Comparison of ENCODE assay signal across 11 mouse cellular contexts in genomic region chr5:93027120-93027675, GRCm38 (mm10). TPM values are rescaled to one million over a fixed set of nuclear protein-coding genes. Genes with fewer than 3 reads are reported as not detected.
A peak's percentile ranks its signal among the peaks of the same experiment; 100 is the strongest.
DNase-seq lines count a peak whose midpoint lies in the region; ATAC-seq and TF ChIP-seq lines count a peak whose summit lies in the region.
"Had no signal": no experiment of that assay in that cellular context is flagged by ENCODE, and none has a peak within 500 bp of the region (broad histone marks: within the 10 kb centered on the region; RNA-seq: fewer than 3 reads in every experiment).

No protein-coding gene starts in this region.

- WGBS in heart, embryonic 11.5 days (ENCODE audit: insufficient replicate concordance), result 37% methylated on average over 9 of the region's 9 CpGs

- 0 out of 2 replicates have a peak overlapping the region, but pooled peaks have one; percentile 18 for H3K9ac ChIP-seq in heart, embryonic 11.5 days (ENCODE audit: low read depth, low read length)
- H3K9ac ChIP-seq: hindbrain, embryonic 15.5 days; liver, embryonic 14.5 days; neural tube, embryonic 13.5 days had no signal

- no peak for TF ChIP-seq CTCF in gastrocnemius, adult 2 months (IDR thresholded peaks at IDR 0.05)
- no peak for TF ChIP-seq CTCF in E14TG2a.4 (conservative IDR thresholded peaks at IDR 0.05; ENCODE audit: low read length)

- H3K27me3 ChIP-seq in E14TG2a.4 (ENCODE audit: insufficient read depth, low read length), result no peaks in the 10 kb centered on the region
- H3K27me3 ChIP-seq in heart, embryonic 11.5 days (ENCODE audit: control insufficient read depth, insufficient read depth, low read length), result no peaks in the 10 kb centered on the region
- H3K27me3 ChIP-seq: hindbrain, embryonic 15.5 days; neural tube, embryonic 13.5 days had no signal

- peaks cover 39% of the 10 kb centered on the region for H3K4me1 ChIP-seq in E14TG2a.4 (replicated peaks; ENCODE audit: low read depth, low read length)
- H3K4me1 ChIP-seq in heart, embryonic 11.5 days (ENCODE audit: control insufficient read depth, insufficient read depth, low read length), result peaks cover 19% of the 10 kb centered on the region
- H3K4me1 ChIP-seq: hindbrain, embryonic 15.5 days had no signal

- H3K9me3 ChIP-seq in E14TG2a.4 (ENCODE audit: low read length), result no peaks in the 10 kb centered on the region
- no peaks in the 10 kb centered on the region for H3K9me3 ChIP-seq in heart, embryonic 11.5 days (replicated peaks; ENCODE audit: control insufficient read depth, low read length)
- H3K9me3 ChIP-seq: hindbrain, embryonic 15.5 days; neural tube, embryonic 13.5 days had no signal

- H3K36me3 ChIP-seq in E14TG2a.4 (ENCODE audit: insufficient read depth, low read length), result no peaks in the 10 kb centered on the region
- no peaks in the 10 kb centered on the region for H3K36me3 ChIP-seq in heart, embryonic 11.5 days (ENCODE audit: control insufficient read depth, insufficient read depth, low read length)
- H3K36me3 ChIP-seq: hindbrain, embryonic 15.5 days; neural tube, embryonic 13.5 days had no signal

- peak overlapping the region; percentile 44 for H3K27ac ChIP-seq in gastrocnemius, adult 2 months
- peak overlapping the region; percentile 65; the same call in 1 of the 2 replicates for H3K27ac ChIP-seq in heart, embryonic 11.5 days (ENCODE audit: low read depth, low read length)
- H3K27ac ChIP-seq: hindbrain, embryonic 15.5 days; liver, embryonic 14.5 days; neural tube, embryonic 13.5 days had no signal

- ATAC-seq in heart, embryonic 11.5 days (replicated peaks; ENCODE audit: insufficient number of reproducible peaks, low FRiP score, low TSS enrichment), result no peak

- H3K4me2 ChIP-seq in heart, embryonic 11.5 days, result peak overlapping the region; percentile 17; the same call in 1 of the 2 replicates
- H3K4me2 ChIP-seq: hindbrain, embryonic 15.5 days; neural tube, embryonic 13.5 days had no signal

- intact Hi-C loops in gastrocnemius, adult 2 months (cut with DNase I), result no loop called here

- peak overlapping the region; percentile 45 for H3K4me3 ChIP-seq in gastrocnemius, adult 2 months
- peak overlapping the region; percentile 23; the same call in 1 of the 2 replicates for H3K4me3 ChIP-seq in E14TG2a.4 (replicated peaks; ENCODE audit: low read length)
- no peak overlapping the region for H3K4me3 ChIP-seq in heart, embryonic 11.5 days (ENCODE audit: low read depth, low read length)
- H3K4me3 ChIP-seq: hindbrain, embryonic 15.5 days; neural tube, embryonic 13.5 days had no signal

- peak; percentile 42 for DNase-seq in gastrocnemius, adult 2 months
- no peak for DNase-seq in gastrocnemius, adult 18-20 months (ENCODE audit: low spot score)
- DNase-seq in kidney, postnatal 36 days, result peak; percentile 28 to 45
- no peak for DNase-seq in frontal cortex, adult 2 months (ENCODE audit: extremely low spot score in 1 of 2, low spot score in 1 of 2)
- no peak for DNase-seq in cerebellum, adult 9-10 months
- DNase-seq in natural killer cell, adult 2 months (ENCODE audit: low spot score in 2 of 2), result no peak

RNA-seq across cellular contexts. Expression of gene Sowahb, which starts 17.6 kb away (rescaled TPM):
- not detected for total RNA-seq in gastrocnemius, adult 2 months (2021)
- total RNA-seq in gastrocnemius, adult 18-20 months (2021), result under 1 TPM in 1 of 2 experiments, not detected in 1; 0.07 TPM
- 0.13 and 0.15 TPM in 2 replicates for polyA plus RNA-seq in heart, embryonic 11.5 days (2014; fragmentation: Nextera tagmentation; extraction: Ambion mirVana)
- 5.2 and 5.4 TPM in 2 replicates for polyA plus RNA-seq in frontal cortex, adult 2 months (2012; rRNA removed)
- polyA plus RNA-seq: hindbrain, embryonic 15.5 days; neural tube, embryonic 13.5 days had no signal

Comparison
In these comparisons a context has a peak if more than half of its experiments do, and no peak if none do; other contexts are left out.
1. DNase-seq: peak in gastrocnemius, adult 2 months (single experiment) and kidney, postnatal 36 days (2 of 2); none in gastrocnemius, adult 18-20 months (single experiment), frontal cortex, adult 2 months (0 of 2), cerebellum, adult 9-10 months (single experiment) and natural killer cell, adult 2 months (0 of 2).